Mouse (Mus musculus): ENCODE measurements around the gene Zfp317.
"Not testable (repeated sequence)": the region's sequence is repeated elsewhere in the genome, so short reads cannot be mapped to it uniquely, and the experiment has no call there.

The Zfp317 gene

GRCm38 (mm10) chr9:19621843-19622822, at the start of gene Zfp317:
TSS of gene Zfp317 (plus strand) at chr9:19622102.
- DNase-seq = peak; percentile 99

- DNase-seq = no peak
Measured at GRCm38 (mm10) chr9:19582317-19582716, 39.6 kb upstream of the Zfp317 start, which contains the start of gene Olfr855. TSS of gene Olfr855 (plus strand) at chr9:19582617.

GRCm38 (mm10) chr9:19621297-19621696, 605 bp upstream of the Zfp317 start:
- DNase-seq = no peak

GRCm38 (mm10) chr9:19629574-19629973, 7.7 kb downstream of the Zfp317 start:
- no peak for DNase-seq

GRCm38 (mm10) chr9:19645193-19645592, 23.3 kb downstream of the Zfp317 start:
- DNase-seq = peak; percentile 17

GRCm38 (mm10) chr9:19690281-19690680, 68.4 kb downstream of the Zfp317 start:
- no peak for DNase-seq

- peak; percentile 4 for DNase-seq
Measured at GRCm38 (mm10) chr9:19691426-19691825, 69.5 kb downstream of the Zfp317 start.

- DNase-seq = peak; percentile 21
Measured at GRCm38 (mm10) chr9:19692430-19692829, 70.5 kb downstream of the Zfp317 start.

- not testable (repeated sequence) for DNase-seq
Measured at GRCm38 (mm10) chr9:19694285-19694684, 72.4 kb downstream of the Zfp317 start.

GRCm38 (mm10) chr9:19694898-19695379, 73.0 kb downstream of the Zfp317 start:
- DNase-seq = not testable (repeated sequence)

Data from lung, postnatal 36 days (tissue).